Mouse (Mus musculus) testis, adult 2 months (tissue): ENCODE measurements around the gene Lrrc7.

Experiments
- CTCF ChIP-seq: fragments of 200-500 bp; IDR thresholded peaks from 2 replicates; pipeline ENCODE4 v1.5.1; 2012; ENCODE audit warnings: low read depth, mild to moderate bottlenecking, inconsistent platforms, low read length, moderate library complexity; ENCODE audit not compliant: control insufficient read depth, insufficient read depth, insufficient replicate concordance
- POLR2A ChIP-seq: fragments of 200-500 bp; IDR thresholded peaks from 2 replicates; pipeline ENCODE4 v1.6.1; 2012; ENCODE audit warnings: low read depth, mild to moderate bottlenecking, inconsistent platforms, low read length, moderate library complexity; ENCODE audit not compliant: control insufficient read depth

- no peak for TF ChIP-seq CTCF
- TF ChIP-seq POLR2A = no peak
Measured at GRCm38 (mm10) chr3:158075004-158075403, 487.0 kb downstream of the Lrrc7 start.
